ENCODE assay signal across 9 mouse cellular contexts in the genomic region with DNA sequence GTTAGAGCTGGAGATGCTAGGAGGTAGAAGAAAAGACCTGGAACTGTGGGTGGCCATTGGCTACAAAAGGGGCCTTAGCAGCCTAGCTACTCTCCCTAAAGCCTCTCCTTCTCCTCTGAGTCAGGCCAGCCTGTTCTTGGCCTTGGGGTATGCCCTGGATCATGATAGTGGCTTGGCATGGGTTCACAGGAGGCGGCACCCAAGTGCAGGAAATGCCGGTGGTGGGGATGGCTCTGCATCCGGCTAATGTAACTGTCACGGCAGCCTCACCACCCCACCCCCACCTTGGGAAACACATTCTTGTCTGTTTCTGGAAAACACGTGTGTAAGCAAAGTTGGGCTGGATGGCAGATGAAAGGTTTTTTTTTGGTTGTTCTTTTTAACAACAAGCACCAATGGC.
DNase-seq lines count a peak whose midpoint lies in the region; ATAC-seq and TF ChIP-seq lines count a peak whose summit lies in the region.
"Had no signal": no experiment of that assay in that cellular context is flagged by ENCODE, and none has a peak within 500 bp of the region (broad histone marks: within the 10 kb centered on the region; RNA-seq: fewer than 3 reads in every experiment).

No protein-coding gene starts in this region.

- TF ChIP-seq CTCF in heart, postnatal 0 days (IDR thresholded peaks at IDR 0.05; ENCODE audit: low read depth): no peak

- peak overlapping the region; percentile 53; the same call in 1 of the 2 replicates for H3K27ac ChIP-seq in heart, postnatal 0 days (ENCODE audit: low read depth)
- no peak overlapping the region for H3K27ac ChIP-seq in forebrain, embryonic 10.5 days
- H3K27ac ChIP-seq: midbrain, embryonic 12.5 days had no signal

- H3K4me3 ChIP-seq in heart, postnatal 0 days (ENCODE audit: low read depth, low read length): no peak overlapping the region
- H3K4me3 ChIP-seq in forebrain, embryonic 10.5 days: no peak overlapping the region
- H3K4me3 ChIP-seq: midbrain, embryonic 12.5 days had no signal

- no peak overlapping the region for H3K9ac ChIP-seq in heart, postnatal 0 days (replicated peaks; ENCODE audit: low read depth, low read length)
- H3K9ac ChIP-seq: midbrain, embryonic 12.5 days had no signal

- H3K27me3 ChIP-seq in heart, postnatal 0 days (ENCODE audit: control insufficient read depth, insufficient read depth, low read length): no peaks in the 10 kb centered on the region
- H3K27me3 ChIP-seq in forebrain, embryonic 10.5 days (ENCODE audit: poor library complexity, severe bottlenecking): peaks cover 2% of the 10 kb centered on the region; the same call in 1 of the 2 replicates

- WGBS in heart, postnatal 0 days: 27% methylated on average over 5 of the region's 5 CpGs
- 72% methylated on average over 5 of the region's 5 CpGs for WGBS in forebrain, embryonic 10.5 days

- H3K4me2 ChIP-seq in heart, postnatal 0 days (ENCODE audit: low read depth, low read length): no peak overlapping the region
- H3K4me2 ChIP-seq: midbrain, embryonic 12.5 days had no signal

- DNase-seq in gastrocnemius, postnatal 10 days: peak; percentile 27
- DNase-seq in gastrocnemius, adult 18-20 months (ENCODE audit: low spot score): no peak
- peak; percentile 54 for DNase-seq in adrenal gland, adult 8-10 months
- peak; percentile 33 for DNase-seq in heart, postnatal 0 days (ENCODE audit: low spot score)
- DNase-seq in lung, postnatal 10 days: peak; percentile 86
- DNase-seq in c-Kit-positive CD71-positive TER-119-positive erythroid progenitor cells, embryonic 14.5 days (ENCODE audit: low spot score): no peak
- no peak for DNase-seq in layer of hippocampus, postnatal 25 days (ENCODE audit: extremely low spot score in 1 of 2, low spot score in 1 of 2)
- no peak for DNase-seq in forebrain, embryonic 10.5 days (ENCODE audit: extremely low spot score, low spot score)

- H3K9me3 ChIP-seq in heart, postnatal 0 days (replicated peaks; ENCODE audit: control insufficient read depth, low read length): no peaks in the 10 kb centered on the region
- no peaks in the 10 kb centered on the region for H3K9me3 ChIP-seq in forebrain, embryonic 10.5 days
- H3K9me3 ChIP-seq: midbrain, embryonic 12.5 days had no signal

- H3K36me3 ChIP-seq in heart, postnatal 0 days (replicated peaks; ENCODE audit: control insufficient read depth, insufficient read depth, low read length): no peaks in the 10 kb centered on the region
- H3K36me3 ChIP-seq in forebrain, embryonic 10.5 days (replicated peaks): no peaks in the 10 kb centered on the region
- H3K36me3 ChIP-seq: midbrain, embryonic 12.5 days had no signal

- ATAC-seq in heart, postnatal 0 days (ENCODE audit: insufficient read depth, low read depth): peak; percentile 55

- peaks cover 8% of the 10 kb centered on the region; the same call in 1 of the 2 replicates for H3K4me1 ChIP-seq in heart, postnatal 0 days (ENCODE audit: control insufficient read depth, insufficient read depth)
- H3K4me1 ChIP-seq in forebrain, embryonic 10.5 days: peaks cover 19% of the 10 kb centered on the region
- H3K4me1 ChIP-seq: midbrain, embryonic 12.5 days had no signal

- 0 out of 2 replicates have a peak, but pooled peaks have one; percentile 26 for TF ChIP-seq EP300 in heart, postnatal 0 days (IDR thresholded peaks at IDR 0.05; ENCODE audit: low read depth)

Comparison
In these comparisons a context has a peak if more than half of its experiments do, and no peak if none do; other contexts are left out.
1. DNase-seq: peak in gastrocnemius, postnatal 10 days (single experiment), adrenal gland, adult 8-10 months (single experiment), heart, postnatal 0 days (single experiment) and lung, postnatal 10 days (single experiment); none in gastrocnemius, adult 18-20 months (single experiment), c-Kit-positive CD71-positive TER-119-positive erythroid progenitor cells, embryonic 14.5 days (single experiment), layer of hippocampus, postnatal 25 days (0 of 2) and forebrain, embryonic 10.5 days (single experiment).